Mouse (Mus musculus): ENCODE results near the gene Hoxa7. TPM values are rescaled to one million over a fixed set of nuclear protein-coding genes. Genes with fewer than 3 reads are reported as not detected.
A peak's percentile ranks its signal among the peaks of the same experiment; 100 is the strongest.

The Hoxa7 gene
- polyA plus RNA-seq, 1 experiment from 2014 or later: 8.1 TPM

- Histone ChIP-seq H3K27ac (replicated peaks) (peak within 1 kb of the TSS; percentile 89), H3K4me3 (ENCODE audit: low read depth, low read length) (peak within 1 kb of the TSS; percentile 55), H3K4me2 (replicated peaks; ENCODE audit: low read depth) (peak within 1 kb of the TSS; percentile 47), H3K9me3 (ENCODE audit: control insufficient read depth, low read length) (no peaks in the 10 kb centered on the region), H3K27me3 (ENCODE audit: control insufficient read depth, insufficient read depth, low read length) (peaks cover 22% of the 10 kb centered on the region; the same call in 1 of the 2 replicates), H3K4me1 (replicated peaks; ENCODE audit: control insufficient read depth, insufficient read depth) (no peaks in the 10 kb centered on the region), H3K36me3 (ENCODE audit: control insufficient read depth, insufficient read depth, low read length) (no peaks in the 10 kb centered on the region), H3K9ac (ENCODE audit: low read length) (peak within 1 kb of the TSS; percentile 69)
- WGBS: 8% methylated on average over 38 of the region's 38 CpGs
- TF ChIP-seq CTCF (IDR thresholded peaks at IDR 0.05; ENCODE audit: low read depth) (no peak), EP300 (optimal IDR thresholded peaks at IDR 0.05) (no peak)
- ATAC-seq (ENCODE audit: low FRiP score, low TSS enrichment) (peak; percentile 46), DNase-seq (ENCODE audit: low spot score) (no peak)
Measured at GRCm38 (mm10) chr6:52213119-52213986, 8.3 kb downstream of the Hoxa7 start, which contains the start of the genes Hoxa3 and Gm28308. Hoxa3 (minus strand) TSS chr6:52213336. Gm28308 (minus strand) TSS chr6:52213339.

- no peaks in the 10 kb centered on the region for H3K36me3 ChIP-seq (ENCODE audit: control insufficient read depth, insufficient read depth, low read length)
- peak overlapping the region; percentile 89 for H3K27ac ChIP-seq (replicated peaks)
- no peak for ATAC-seq (ENCODE audit: low FRiP score, low TSS enrichment)
- no peak for DNase-seq (ENCODE audit: low spot score)
- 13% methylated on average over 21 of the region's 22 CpGs for WGBS
- peaks cover 23% of the 10 kb centered on the region; the same call in 1 of the 2 replicates for H3K27me3 ChIP-seq (ENCODE audit: control insufficient read depth, insufficient read depth, low read length)
- no peaks in the 10 kb centered on the region for H3K4me1 ChIP-seq (replicated peaks; ENCODE audit: control insufficient read depth, insufficient read depth)
- no peak for TF ChIP-seq CTCF (IDR thresholded peaks at IDR 0.05; ENCODE audit: low read depth)
- TF ChIP-seq EP300 (optimal IDR thresholded peaks at IDR 0.05): no peak
- H3K4me3 ChIP-seq (ENCODE audit: low read depth, low read length): peak overlapping the region; percentile 55
- H3K9me3 ChIP-seq (ENCODE audit: control insufficient read depth, low read length): no peaks in the 10 kb centered on the region
- peak overlapping the region; percentile 47 for H3K4me2 ChIP-seq (replicated peaks; ENCODE audit: low read depth)
- peak overlapping the region; percentile 69 for H3K9ac ChIP-seq (ENCODE audit: low read length)
Measured at GRCm38 (mm10) chr6:52212556-52213118, 9.0 kb downstream of the Hoxa7 start.

GRCm38 (mm10) chr6:52211961-52212360 lies 9.7 kb downstream of the Hoxa7 start:
- no peaks in the 10 kb centered on the region for H3K4me1 ChIP-seq (replicated peaks; ENCODE audit: control insufficient read depth, insufficient read depth)
- peak overlapping the region; percentile 47 for H3K4me2 ChIP-seq (replicated peaks; ENCODE audit: low read depth)
- WGBS: 10% methylated on average over 13 of the region's 13 CpGs
- no peak for TF ChIP-seq CTCF (IDR thresholded peaks at IDR 0.05; ENCODE audit: low read depth)
- no peak for TF ChIP-seq EP300 (optimal IDR thresholded peaks at IDR 0.05)
- H3K27me3 ChIP-seq (ENCODE audit: control insufficient read depth, insufficient read depth, low read length): peaks cover 25% of the 10 kb centered on the region; the same call in 1 of the 2 replicates
- H3K27ac ChIP-seq (replicated peaks): peak overlapping the region; percentile 89
- no peaks in the 10 kb centered on the region for H3K9me3 ChIP-seq (ENCODE audit: control insufficient read depth, low read length)
- ATAC-seq (ENCODE audit: low FRiP score, low TSS enrichment) (no peak), DNase-seq (ENCODE audit: low spot score) (no peak)
- peak overlapping the region; percentile 69 for H3K9ac ChIP-seq (ENCODE audit: low read length)
- no peaks in the 10 kb centered on the region for H3K36me3 ChIP-seq (ENCODE audit: control insufficient read depth, insufficient read depth, low read length)
- H3K4me3 ChIP-seq (ENCODE audit: low read depth, low read length): peak overlapping the region; percentile 55

- Histone ChIP-seq H3K9ac (ENCODE audit: low read length) (peak overlapping the region; percentile 69), H3K4me1 (replicated peaks; ENCODE audit: control insufficient read depth, insufficient read depth) (no peaks in the 10 kb centered on the region), H3K27ac (replicated peaks) (peak overlapping the region; percentile 89; the same call in 1 of the 2 replicates), H3K27me3 (ENCODE audit: control insufficient read depth, insufficient read depth, low read length) (peaks cover 23% of the 10 kb centered on the region; the same call in 1 of the 2 replicates), H3K36me3 (ENCODE audit: control insufficient read depth, insufficient read depth, low read length) (no peaks in the 10 kb centered on the region), H3K9me3 (ENCODE audit: control insufficient read depth, low read length) (no peaks in the 10 kb centered on the region), H3K4me3 (ENCODE audit: low read depth, low read length) (peak overlapping the region; percentile 55), H3K4me2 (replicated peaks; ENCODE audit: low read depth) (peak overlapping the region; percentile 47)
- DNase-seq (ENCODE audit: low spot score): peak; percentile 78
- TF ChIP-seq CTCF (IDR thresholded peaks at IDR 0.05; ENCODE audit: low read depth) (peak; percentile 84), EP300 (optimal IDR thresholded peaks at IDR 0.05) (no peak)
- 4% methylated on average over 37 of the region's 37 CpGs for WGBS
- ATAC-seq (ENCODE audit: low FRiP score, low TSS enrichment): peak; percentile 58
Measured at GRCm38 (mm10) chr6:52211170-52211935, 10.3 kb downstream of the Hoxa7 start.

- ATAC-seq (ENCODE audit: low FRiP score, low TSS enrichment) (no peak), DNase-seq (ENCODE audit: low spot score) (no peak)
- Histone ChIP-seq H3K27me3 (ENCODE audit: control insufficient read depth, insufficient read depth, low read length) (peaks cover 12% of the 10 kb centered on the region; the same call in 1 of the 2 replicates), H3K36me3 (ENCODE audit: control insufficient read depth, insufficient read depth, low read length) (no peaks in the 10 kb centered on the region), H3K4me1 (replicated peaks; ENCODE audit: control insufficient read depth, insufficient read depth) (no peaks in the 10 kb centered on the region), H3K4me2 (replicated peaks; ENCODE audit: low read depth) (peak overlapping the region; percentile 76), H3K4me3 (ENCODE audit: low read depth, low read length) (peak overlapping the region; percentile 42), H3K27ac (replicated peaks) (peak overlapping the region; percentile 40), H3K9ac (ENCODE audit: low read length) (peak overlapping the region; percentile 53), H3K9me3 (ENCODE audit: control insufficient read depth, low read length) (no peaks in the 10 kb centered on the region)
- TF ChIP-seq EP300 (optimal IDR thresholded peaks at IDR 0.05) (no peak), CTCF (IDR thresholded peaks at IDR 0.05; ENCODE audit: low read depth) (no peak)
- 35% methylated on average over 12 of the region's 12 CpGs for WGBS
Measured at GRCm38 (mm10) chr6:52209685-52210046, 12.0 kb downstream of the Hoxa7 start.
